Mouse (Mus musculus) brain, adult 2 months (tissue): Measurements from ENCODE around the gene Olfr802.

Source experiments
- DNase-seq: peaks from one replicate; pipeline ENCODE4 v3.0.0; 2011; ENCODE audit warnings: low read depth, low spot score

The Olfr802 gene

GRCm38 (mm10) chr10:129688069-129688468 lies at the start of gene Olfr802:
Gene Olfr802, minus strand, starts transcription at chr10:129688169.
- no peak for DNase-seq

GRCm38 (mm10) chr10:129729275-129729674 lies 41.3 kb upstream of the Olfr802 start, which contains the start of gene Olfr805:
Gene Olfr805, minus strand, starts transcription at chr10:129729375.
- no peak for DNase-seq

DNA sequence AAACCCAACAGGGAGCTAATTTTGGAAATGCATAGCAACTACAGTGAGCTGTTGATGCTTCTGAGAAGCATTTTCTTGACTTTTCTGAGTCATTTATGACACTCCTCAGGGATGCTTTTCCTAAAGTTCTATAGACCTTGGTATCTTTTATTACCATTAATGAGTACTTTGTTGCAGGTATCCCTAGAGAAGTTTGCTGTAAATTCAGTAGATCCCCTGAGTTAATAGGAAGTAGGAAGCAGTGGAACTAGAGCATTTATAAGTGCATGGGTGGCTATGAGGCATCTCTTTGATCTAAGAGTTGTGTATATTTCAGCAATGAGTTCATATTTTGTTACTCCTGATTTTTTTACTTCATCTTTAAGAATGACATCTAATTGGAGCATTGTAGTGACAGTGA lies 14.9 kb upstream of the Olfr802 start, which contains the start of gene Olfr804:
Olfr804 (plus strand) TSS at position 301 of the 400 bp plus-strand sequence.
- DNase-seq = no peak

GRCm38 (mm10) chr10:129694186-129694585 lies 6.2 kb upstream of the Olfr802 start, which contains the start of gene Olfr803:
Gene Olfr803, minus strand, starts transcription at chr10:129694286.
- DNase-seq = no peak

GRCm38 (mm10) chr10:129673765-129674164 lies 14.2 kb downstream of the Olfr802 start, which contains the start of gene Olfr801:
Gene Olfr801, minus strand, starts transcription at chr10:129673865.
- DNase-seq = no peak

DNA sequence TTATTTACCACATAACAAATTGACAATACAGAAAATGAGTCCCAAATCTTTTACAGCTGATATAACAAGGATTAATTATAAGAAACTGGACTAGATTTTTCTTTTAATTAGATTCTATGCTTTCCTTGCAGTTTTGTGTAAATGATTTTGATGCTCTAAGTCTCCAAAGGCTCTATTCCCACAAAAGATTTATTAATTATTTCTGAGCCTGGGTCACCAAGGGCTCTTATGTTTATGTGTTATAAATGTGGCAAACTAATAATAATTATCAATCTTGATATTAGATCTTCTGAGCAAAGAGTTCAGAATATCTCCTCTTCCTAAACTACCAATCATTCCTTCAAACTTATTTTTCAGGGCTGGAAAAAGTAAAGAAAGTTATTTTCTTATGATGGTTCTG lies 30.6 kb downstream of the Olfr802 start, which contains the start of gene Olfr800:
Olfr800 (plus strand) TSS at position 301 of the 400 bp plus-strand sequence.
- DNase-seq = no peak

GRCm38 (mm10) chr10:129651763-129652162 lies 36.2 kb downstream of the Olfr802 start:
- DNase-seq = no peak

GRCm38 (mm10) chr10:129637184-129637583 lies 50.8 kb downstream of the Olfr802 start, which contains the start of gene Olfr799:
Gene Olfr799, plus strand, starts transcription at chr10:129637484.
- no peak for DNase-seq

- no peak for DNase-seq
Observed at GRCm38 (mm10) chr10:129627834-129628233, 60.1 kb downstream of the Olfr802 start, which contains the start of gene Olfr798. Gene Olfr798, minus strand, starts transcription at chr10:129627934.
